In genomic region chr7:119513056-119513455, GRCm38 (mm10) we compare ENCODE assay signal across 9 mouse cellular contexts. TPM values are rescaled to one million over a fixed set of nuclear protein-coding genes. Genes with fewer than 3 reads are reported as not detected.
DNase-seq lines count a peak whose midpoint lies in the region; ATAC-seq and TF ChIP-seq lines count a peak whose summit lies in the region.
"Had no signal": no experiment of that assay in that cellular context is flagged by ENCODE, and none has a peak within 500 bp of the region (broad histone marks: within the 10 kb centered on the region; RNA-seq: fewer than 3 reads in every experiment).

No protein-coding gene starts in this region.

- no peak overlapping the region for H3K9ac ChIP-seq in heart, adult 2 months (ENCODE audit: low read depth, low read length)
- H3K9ac ChIP-seq in liver, postnatal 0 days (replicated peaks) = no peak overlapping the region

- no peaks in the 10 kb centered on the region for H3K36me3 ChIP-seq in heart, adult 2 months (ENCODE audit: control insufficient read depth, insufficient read depth, low read length)
- no peaks in the 10 kb centered on the region for H3K36me3 ChIP-seq in liver, postnatal 0 days (replicated peaks; ENCODE audit: insufficient read depth, low read length)

- no peaks in the 10 kb centered on the region for H3K9me3 ChIP-seq in liver, postnatal 0 days (ENCODE audit: low read length)

- intact Hi-C loops in heart, adult 2 months (cut with DNase I) = loop anchor here (10.0 kb wide), 3 partner anchors 162 to 748 kb away; no protein-coding TSS in a partner anchor

- DNase-seq in heart, adult 2 months = no peak
- DNase-seq in heart, adult 8-10 months (ENCODE audit: low spot score) = no peak
- DNase-seq in adrenal gland, adult 2 months = peak; percentile 41
- DNase-seq in embryo, embryonic 10.5 days (ENCODE audit: low spot score) = peak; percentile 77
- peak; percentile 85 for DNase-seq in kidney, postnatal 14 days
- DNase-seq in liver, postnatal 0 days = peak; percentile 73
- DNase-seq in skeletal muscle tissue, adult 2 months (ENCODE audit: low read depth, low spot score) = peak; percentile 6
- DNase-seq in thymus, adult 18-20 months = no peak

- no peaks in the 10 kb centered on the region for H3K27me3 ChIP-seq in heart, adult 2 months (ENCODE audit: control insufficient read depth, insufficient read depth, low read length)
- H3K27me3 ChIP-seq in liver, postnatal 0 days (ENCODE audit: insufficient read depth, low read length) = no peaks in the 10 kb centered on the region

- peak; percentile 57 for TF ChIP-seq CTCF in heart, adult 2 months (IDR thresholded peaks at IDR 0.05)
- TF ChIP-seq CTCF in liver, postnatal 0 days (IDR thresholded peaks at IDR 0.05; ENCODE audit: low read depth) = peak; percentile 84

- H3K27ac ChIP-seq in heart, adult 2 months = no peak overlapping the region
- no peak overlapping the region for H3K27ac ChIP-seq in liver, postnatal 0 days (ENCODE audit: low read depth)

- no peaks in the 10 kb centered on the region for H3K79me2 ChIP-seq in heart, adult 2 months (replicated peaks; ENCODE audit: control insufficient read depth, insufficient read depth, low read length)

- TF ChIP-seq POLR2A in heart, adult 2 months (IDR thresholded peaks at IDR 0.05; ENCODE audit: insufficient read depth, low read depth, low read length) = no peak

- no peak overlapping the region for H3K4me3 ChIP-seq in heart, adult 2 months
- H3K4me3 ChIP-seq in liver, postnatal 0 days (ENCODE audit: low read depth, low read length) = no peak overlapping the region

- H3K4me2 ChIP-seq in liver, postnatal 0 days (ENCODE audit: low read depth, low read length) = no peak overlapping the region

- no peaks in the 10 kb centered on the region for H3K4me1 ChIP-seq in heart, adult 2 months (ENCODE audit: control insufficient read depth, insufficient read depth, low read length)
- H3K4me1 ChIP-seq in liver, postnatal 0 days (ENCODE audit: insufficient read depth) = peaks cover 4% of the 10 kb centered on the region; the same call in 1 of the 2 replicates

- 36% methylated on average over 7 of the region's 7 CpGs for WGBS in heart, adult 2 months
- WGBS in liver, postnatal 0 days (ENCODE audit: insufficient replicate concordance) = 24% methylated on average over 7 of the region's 7 CpGs

- peak; percentile 81 for ATAC-seq in liver, postnatal 0 days

- no peak for TF ChIP-seq EP300 in heart, adult 2 months (IDR thresholded peaks at IDR 0.05; ENCODE audit: insufficient read depth, low read depth, low read length)
- no peak for TF ChIP-seq EP300 in liver, postnatal 0 days (IDR thresholded peaks at IDR 0.05; ENCODE audit: low read depth)

RNA-seq across cellular contexts. Expression of gene Acsm5, which starts 6.2 kb away (rescaled TPM):
- total RNA-seq in heart, adult 2 months (2021) = 10 to 100 TPM; 12.3 to 16.2 TPM
- 3.4 and 3.6 TPM in 2 replicates for polyA plus RNA-seq in heart, adult 2 months (2012; rRNA removed)
- total RNA-seq in heart, adult 8-10 months (2022) = 10 to 100 TPM; 17.1 to 31.6 (median 30.0) TPM
- 1 to 10 TPM; 2.9 to 4.4 TPM for total RNA-seq in adrenal gland, adult 2 months (2021)
- polyA plus RNA-seq in adrenal gland, adult 2 months (2012; rRNA removed) = 0.82 and 1.2 TPM in 2 replicates
- polyA plus RNA-seq in liver, postnatal 0 days (2015; fragmentation: Nextera tagmentation; extraction: Ambion mirVana) = 2.2 and 2.5 TPM in 2 replicates

RNA-seq across cellular contexts. Expression of gene Pdilt, which starts 10.2 kb away (rescaled TPM):
- not detected for total RNA-seq in heart, adult 2 months (2021)
- polyA plus RNA-seq in heart, adult 2 months (2012; rRNA removed) = 0.06 TPM in 1 of 2 replicates, not detected in the other
- under 1 TPM in 1 of 4 experiments, not detected in 3; 0.12 TPM for total RNA-seq in heart, adult 8-10 months (2022)
- total RNA-seq in adrenal gland, adult 2 months (2021) = not detected
- not detected in 2 replicates for polyA plus RNA-seq in adrenal gland, adult 2 months (2012; rRNA removed)
- 0.06 and 0.14 TPM in 2 replicates for polyA plus RNA-seq in liver, postnatal 0 days (2015; fragmentation: Nextera tagmentation; extraction: Ambion mirVana)
- total RNA-seq: heart, postnatal 14 days had no signal

RNA-seq across cellular contexts. Expression of gene Umod, which starts 34.0 kb away (rescaled TPM):
- total RNA-seq in heart, adult 2 months (2021) = not detected
- 0.12 TPM in 1 of 2 replicates, not detected in the other for polyA plus RNA-seq in heart, adult 2 months (2012; rRNA removed)
- not detected for total RNA-seq in heart, adult 8-10 months (2022)
- not detected for total RNA-seq in adrenal gland, adult 2 months (2021)
- polyA plus RNA-seq in adrenal gland, adult 2 months (2012; rRNA removed) = not detected in 2 replicates
- not detected in 2 replicates for polyA plus RNA-seq in liver, postnatal 0 days (2015; fragmentation: Nextera tagmentation; extraction: Ambion mirVana)
- total RNA-seq: heart, postnatal 14 days had no signal

RNA-seq across cellular contexts. Expression of gene Acsm2, which starts 41.1 kb away (rescaled TPM):
- total RNA-seq in heart, adult 2 months (2021) = not detected
- polyA plus RNA-seq in heart, adult 2 months (2012; rRNA removed) = not detected in 2 replicates
- total RNA-seq in heart, adult 8-10 months (2022) = not detected
- under 1 TPM in 1 of 2 experiments, not detected in 1; 0.48 TPM for total RNA-seq in adrenal gland, adult 2 months (2021)
- polyA plus RNA-seq in adrenal gland, adult 2 months (2012; rRNA removed) = not detected in 2 replicates
- polyA plus RNA-seq in liver, postnatal 0 days (2015; fragmentation: Nextera tagmentation; extraction: Ambion mirVana) = 0.15 TPM in 1 of 2 replicates, not detected in the other
- total RNA-seq: heart, postnatal 14 days had no signal

RNA-seq across cellular contexts. Expression of gene Gp2, which starts 54.0 kb away (rescaled TPM):
- total RNA-seq in heart, adult 2 months (2021) = not detected
- 0.08 TPM in 1 of 2 replicates, not detected in the other for polyA plus RNA-seq in heart, adult 2 months (2012; rRNA removed)
- not detected for total RNA-seq in heart, adult 8-10 months (2022)
- not detected for total RNA-seq in adrenal gland, adult 2 months (2021)
- not detected in 2 replicates for polyA plus RNA-seq in adrenal gland, adult 2 months (2012; rRNA removed)
- 0.17 TPM in 1 of 2 replicates, not detected in the other for polyA plus RNA-seq in liver, postnatal 0 days (2015; fragmentation: Nextera tagmentation; extraction: Ambion mirVana)
- total RNA-seq: heart, postnatal 14 days had no signal

Comparison
In these comparisons a context has a peak if more than half of its experiments do, and no peak if none do; other contexts are left out.
1. DNase-seq: peak in adrenal gland, adult 2 months (single experiment), embryo, embryonic 10.5 days (single experiment), kidney, postnatal 14 days (single experiment), liver, postnatal 0 days (single experiment) and skeletal muscle tissue, adult 2 months (single experiment); none in heart, adult 2 months (0 of 2), heart, adult 8-10 months (single experiment) and thymus, adult 18-20 months (0 of 2).